Mouse (Mus musculus) CH12.LX (cell line): ENCODE results near the gene Dhx30. TPM values are rescaled to one million over a fixed set of nuclear protein-coding genes. Genes with fewer than 3 reads are reported as not detected.

Source experiments
- DNase-seq: peaks from one replicate; pipeline ENCODE4 v3.0.0-alpha.2; 2013; ENCODE audit errors: extremely low read depth
- H3K27ac ChIP-seq: 2 replicates; pipeline ENCODE4 v1.5.1; 2012; ENCODE audit warnings: low read depth, mild to moderate bottlenecking, control low read depth, moderate library complexity; ENCODE audit not compliant: insufficient read depth
- H3K27me3 ChIP-seq: replicated peaks from 2 replicates; pipeline ENCODE3; 2012; ENCODE audit warnings: inconsistent platforms
- H3K36me3 ChIP-seq, 2 experiments: replicated peaks in 1 of 2; 2 replicates each; pipeline versions ENCODE3 to v1.6.1; 2012; ENCODE audit warnings: inconsistent platforms in 1 of 2, low read length in 1 of 2, mild to moderate bottlenecking in 1 of 2, mixed read lengths in 1 of 2, moderate library complexity in 1 of 2; ENCODE audit not compliant: control insufficient read depth in 1 of 2, insufficient read depth in 1 of 2
- H3K4me1 ChIP-seq, 2 experiments: 2 replicates each; pipeline ENCODE4 v1.6.1; 2012; ENCODE audit warnings: inconsistent platforms in 1 of 2, moderate library complexity in 1 of 2; ENCODE audit not compliant: insufficient read depth in 2 of 2, control insufficient read depth in 1 of 2
- H3K4me2 ChIP-seq: 2 replicates; pipeline ENCODE4 v1.6.1; 2012; ENCODE audit warnings: low read depth, mild to moderate bottlenecking, control low read depth; ENCODE audit not compliant: poor library complexity, insufficient read depth, severe bottlenecking
- H3K4me3 ChIP-seq, 3 experiments: fragments of 150-350 bp in 1 of 3; sonication (generic) in 1 of 3; replicated peaks in 1 of 3; 2 replicates each; pipeline versions ENCODE3 to v1.5.1; 2011 to 2012; ENCODE audit warnings: low read depth in 2 of 3, low read length in 2 of 3, mild to moderate bottlenecking in 2 of 3, moderate library complexity in 2 of 3, control low read depth in 1 of 3, improper control_type of control experiment in 1 of 3, inconsistent platforms in 1 of 3, mixed read lengths in 1 of 3; ENCODE audit not compliant: poor library complexity in 1 of 3
- H3K79me2 ChIP-seq: replicated peaks from 2 replicates; pipeline ENCODE4 v1.6.1; 2012; ENCODE audit warnings: mild to moderate bottlenecking, moderate library complexity; ENCODE audit not compliant: control insufficient read depth, poor library complexity, insufficient read depth, severe bottlenecking; ENCODE audit errors: extremely low read depth
- H3K9ac ChIP-seq: 2 replicates; pipeline ENCODE4 v1.6.1; 2012; ENCODE audit warnings: low read depth, mild to moderate bottlenecking, control low read depth, moderate library complexity; ENCODE audit not compliant: insufficient read depth
- H3K9me3 ChIP-seq: replicated peaks from 2 replicates; pipeline ENCODE3; 2012; ENCODE audit warnings: low read length, inconsistent platforms, mixed read lengths
- BHLHE40 ChIP-seq: IDR thresholded peaks from 2 replicates; pipeline ENCODE4 v1.6.1; 2011; ENCODE audit warnings: mild to moderate bottlenecking, low read depth, low read length, improper control_type of control experiment
- CHD1 ChIP-seq: IDR thresholded peaks from 2 replicates; pipeline ENCODE4 v1.6.1; 2012; ENCODE audit warnings: low read depth, low read length, improper control_type of control experiment, inconsistent platforms
- E2F4 ChIP-seq: IDR thresholded peaks from 2 replicates; pipeline ENCODE4 v1.6.1; 2011; ENCODE audit warnings: low read depth, low read length, improper control_type of control experiment; ENCODE audit not compliant: insufficient replicate concordance
- ELF1 ChIP-seq: IDR thresholded peaks from 2 replicates; pipeline ENCODE4 v1.6.1; 2014; ENCODE audit warnings: low read depth, mild to moderate bottlenecking, inconsistent platforms, low read length, improper control_type of control experiment
- EP300 ChIP-seq: IDR thresholded peaks from 2 replicates; pipeline ENCODE4 v1.6.1; 2011; ENCODE audit warnings: low read length, improper control_type of control experiment
- HCFC1 ChIP-seq: IDR thresholded peaks from 2 replicates; pipeline ENCODE4 v1.6.1; 2012; ENCODE audit warnings: low read depth, mild to moderate bottlenecking, inconsistent platforms, low read length, improper control_type of control experiment
- IRF4 ChIP-seq: IDR thresholded peaks from 2 replicates; pipeline ENCODE4 v1.6.1; 2014; ENCODE audit warnings: low read depth, mild to moderate bottlenecking, inconsistent platforms, low read length, improper control_type of control experiment
- JUND ChIP-seq: conservative IDR thresholded peaks from 2 replicates; pipeline ENCODE4 v1.6.1; 2011; ENCODE audit warnings: low read depth, low read length, improper control_type of control experiment
- KAT2A ChIP-seq: IDR thresholded peaks from 2 replicates; pipeline ENCODE4 v1.6.1; 2012; ENCODE audit warnings: low read length, improper control_type of control experiment, inconsistent platforms; ENCODE audit not compliant: insufficient replicate concordance
- MAFK ChIP-seq: IDR thresholded peaks from 2 replicates; pipeline ENCODE4 v1.6.1; 2011; ENCODE audit warnings: low read length, improper control_type of control experiment; ENCODE audit not compliant: insufficient replicate concordance
- MAX ChIP-seq: IDR thresholded peaks from 2 replicates; pipeline ENCODE4 v1.6.1; 2011; ENCODE audit warnings: low read length, improper control_type of control experiment
- MAZ ChIP-seq: IDR thresholded peaks from 2 replicates; pipeline ENCODE4 v1.6.1; 2012; ENCODE audit warnings: low read depth, mild to moderate bottlenecking, inconsistent platforms, low read length, improper control_type of control experiment, moderate library complexity
- MXI1 ChIP-seq: IDR thresholded peaks from 2 replicates; pipeline ENCODE4 v1.6.1; 2011; ENCODE audit warnings: mild to moderate bottlenecking, low read depth, low read length, improper control_type of control experiment
- NELFE ChIP-seq: IDR thresholded peaks from 2 replicates; pipeline ENCODE4 v1.6.1; 2011; ENCODE audit warnings: low read depth, low read length, improper control_type of control experiment
- PAX5 ChIP-seq: IDR thresholded peaks from 2 replicates; pipeline ENCODE4 v1.6.1; 2012; ENCODE audit warnings: low read length, inconsistent platforms, mixed read lengths
- POLR2AphosphoS2 ChIP-seq: IDR thresholded peaks from 2 replicates; pipeline ENCODE4 v1.6.1; 2011; ENCODE audit warnings: low read depth, low read length, improper control_type of control experiment
- RCOR1 ChIP-seq: conservative IDR thresholded peaks from 2 replicates; pipeline ENCODE4 v1.6.1; 2012; ENCODE audit warnings: low read depth, mild to moderate bottlenecking, inconsistent platforms, low read length, improper control_type of control experiment
- SIN3A ChIP-seq: IDR thresholded peaks from 2 replicates; pipeline ENCODE4 v1.6.1; 2012; ENCODE audit warnings: low read length, improper control_type of control experiment, inconsistent platforms
- SMC3 ChIP-seq: IDR thresholded peaks from 2 replicates; pipeline ENCODE4 v1.6.1; 2011; ENCODE audit warnings: low read depth, low read length, improper control_type of control experiment
- TCF12 ChIP-seq: IDR thresholded peaks from 2 replicates; pipeline ENCODE4 v1.6.1; 2014; ENCODE audit warnings: low read depth, mild to moderate bottlenecking, inconsistent platforms, low read length, improper control_type of control experiment
- UBTF ChIP-seq: IDR thresholded peaks from 2 replicates; pipeline ENCODE4 v1.6.1; 2012; ENCODE audit warnings: low read depth, mild to moderate bottlenecking, inconsistent platforms, low read length, improper control_type of control experiment, moderate library complexity
- USF1 ChIP-seq: IDR thresholded peaks from 2 replicates; pipeline ENCODE4 v1.6.1; 2014; ENCODE audit warnings: low read depth, mild to moderate bottlenecking, inconsistent platforms, low read length, improper control_type of control experiment
- USF2 ChIP-seq: conservative IDR thresholded peaks from 2 replicates; pipeline ENCODE4 v1.6.1; 2011; ENCODE audit warnings: low read depth, low read length, improper control_type of control experiment
- ZC3H11A ChIP-seq: IDR thresholded peaks from 2 replicates; pipeline ENCODE4 v1.6.1; 2012; ENCODE audit warnings: low read depth, mild to moderate bottlenecking, inconsistent platforms, low read length, improper control_type of control experiment
- ZKSCAN1 ChIP-seq: IDR thresholded peaks from 2 replicates; pipeline ENCODE4 v1.6.1; 2012; ENCODE audit warnings: low read depth, inconsistent platforms, low read length, improper control_type of control experiment, borderline replicate concordance
- ZMIZ1 ChIP-seq: IDR thresholded peaks from 2 replicates; pipeline ENCODE4 v1.6.1; 2012; ENCODE audit warnings: low read depth, mild to moderate bottlenecking, inconsistent platforms, low read length, improper control_type of control experiment
- ZNF384 ChIP-seq: IDR thresholded peaks from 2 replicates; pipeline ENCODE4 v1.6.1; 2012; ENCODE audit warnings: low read depth, low read length, improper control_type of control experiment, inconsistent platforms
- dilution Hi-C: fragments of 300-500 bp; cut with MboI; formaldehyde crosslinking; loops from 2 replicates; pipeline ENCODE4 v1.14.3; 2020; ENCODE audit warnings: low sequenced_read_pairs; ENCODE audit not compliant: extremely low pct_unique_long_range_greater_than_20kb, extremely low pct_ligation_motif_present
- in situ Hi-C: fragments of 300-500 bp; cut with MboI; formaldehyde crosslinking; loops from 3 replicates; pipeline ENCODE4 v1.14.3; 2019; ENCODE audit warnings: low sequenced_read_pairs, low pct_ligation_motif_present, low pct_unique_long_range_greater_than_20kb, mixed read lengths
- polyA plus RNA-seq: library from polyadenylated mRNA; unstranded; fragments of >175 nt; gene quantifications from 2 replicates; pipeline ENCODE4 v1.2.1, GENCODE M21; 2012; ENCODE audit warnings: low read depth; ENCODE audit not compliant: insufficient read length
- total RNA-seq, 2 experiments: library from RNA; depleted of rRNA; stranded (reverse); fragments of 300-350 nt in 1 of 2; fragments of >200 nt in 1 of 2; gene quantifications; 2 replicates each; pipeline ENCODE4 v1.2.3; 2012 to 2014

Gene Dhx30
- total and polyA plus RNA-seq, 3 experiments, result 68.8 to 129 (median 99.3) TPM

DNA sequence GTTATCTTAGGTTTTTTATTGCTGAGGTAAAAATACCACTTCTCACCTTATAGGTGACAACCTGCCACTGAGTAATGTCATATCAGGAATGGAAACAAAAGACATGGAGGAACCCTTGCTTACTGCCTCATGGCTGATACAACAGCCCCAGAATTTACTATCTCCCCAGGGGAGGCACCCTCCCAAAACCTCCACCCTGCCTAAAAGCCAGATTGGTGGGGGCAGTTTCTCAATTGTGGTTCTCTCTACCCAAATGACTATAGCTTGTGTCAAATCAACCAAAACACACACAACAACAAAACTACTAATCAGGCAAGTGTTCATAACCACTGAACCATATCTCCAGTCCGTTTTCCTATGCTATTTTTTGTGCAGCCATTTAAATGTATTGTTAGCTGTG, 619 bp upstream of the Dhx30 start:
- no peak overlapping the region for H3K27ac ChIP-seq
- in situ Hi-C loops, result no loop called here
- TF ChIP-seq UBTF (no peak), EP300 (peak; percentile 29; the same call in 1 of the 2 replicates), ZMIZ1 (no peak), JUND (peak; percentile 44; the same call in 1 of the 2 replicates), ZKSCAN1 (no peak), MAFK (0 out of 2 replicates have a peak, but pooled peaks have one; percentile 25), BHLHE40 (0 out of 2 replicates have a peak, but pooled peaks have one; percentile 17), SMC3 (no peak), KAT2A (no peak), NELFE (no peak), CHD1 (no peak), USF2 (no peak)
- peak overlapping the region; percentile 72 for H3K4me2 ChIP-seq
- peaks cover 3 to 25% of the 10 kb centered on the region in 2 experiments for H3K4me1 ChIP-seq
- H3K4me3 ChIP-seq, result peak overlapping the region; percentile 77 to 88 (median 87)
- H3K79me2 ChIP-seq, result peaks cover 23% of the 10 kb centered on the region; the same call in 1 of the 2 replicates
- peak; percentile 40 for DNase-seq
- peaks cover 0 to 30% of the 10 kb centered on the region in 2 experiments for H3K36me3 ChIP-seq
- dilution Hi-C loops, result no loop called here
- H3K9me3 ChIP-seq, result no peaks in the 10 kb centered on the region
- H3K27me3 ChIP-seq, result no peaks in the 10 kb centered on the region
- H3K9ac ChIP-seq, result peak overlapping the region; percentile 80

DNA sequence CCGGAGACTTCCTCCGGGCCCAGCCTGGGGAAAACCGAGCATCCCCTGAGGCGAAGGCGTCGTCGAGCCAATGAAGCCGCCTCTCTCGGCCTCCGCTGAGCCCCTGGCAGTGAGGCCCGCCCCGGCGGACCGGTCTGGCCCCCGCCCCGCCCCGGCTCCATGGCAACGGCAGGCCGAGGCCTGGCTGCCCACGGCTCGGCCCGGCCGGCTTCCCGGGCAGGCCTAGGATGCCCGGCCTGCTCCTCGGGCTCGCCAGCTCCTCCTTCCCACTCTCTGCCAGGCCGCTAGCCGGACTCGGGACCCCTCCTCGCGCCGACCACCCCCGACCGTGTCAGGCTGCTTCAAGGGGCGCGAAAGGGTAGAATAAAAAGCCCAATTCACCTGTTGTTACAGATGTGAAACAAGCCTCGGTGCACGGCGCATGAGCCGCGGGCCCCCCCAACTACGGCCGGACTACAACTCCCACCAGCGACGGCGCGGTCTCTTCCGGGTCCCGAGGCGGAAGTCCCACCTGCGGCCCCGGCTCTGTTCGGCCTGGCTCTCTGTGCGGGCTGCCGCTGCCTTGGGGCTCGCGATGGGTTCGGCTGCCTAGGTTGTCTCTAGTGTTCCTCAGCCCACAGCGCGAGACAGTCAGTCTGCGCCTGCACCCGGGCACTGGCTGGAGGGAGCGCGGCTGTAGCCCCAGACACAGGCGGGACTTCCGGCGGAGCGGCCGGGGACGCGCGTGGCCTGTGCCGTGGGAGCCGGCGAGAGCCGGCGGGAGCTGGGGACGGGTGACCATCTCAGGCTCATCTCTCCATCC, 452 bp downstream of the Dhx30 start, which contains the start of gene Smarcc1:
Gene Smarcc1, plus strand, starts transcription at position 732 of the 802 bp plus-strand sequence.
- Histone ChIP-seq H3K4me2 (peak within 1 kb of the TSS; percentile 81), H3K79me2 (peaks cover 23% of the 10 kb centered on the region; the same call in 1 of the 2 replicates), H3K27ac (peak within 1 kb of the TSS; percentile 83), H3K9ac (peak within 1 kb of the TSS; percentile 80), H3K4me1 (peaks cover 0 to 25% of the 10 kb centered on the region in 2 experiments; a peak in 2 of 4 replicates), H3K4me3 (peak within 1 kb of the TSS; percentile 77 to 88 (median 87)), H3K9me3 (no peaks in the 10 kb centered on the region), H3K27me3 (no peaks in the 10 kb centered on the region), H3K36me3 (peaks cover 8 to 40% of the 10 kb centered on the region in 2 experiments)
- dilution Hi-C loops, result no loop called here
- in situ Hi-C loops, result no loop called here
- DNase-seq, result peak; percentile 83
- no peak for TF ChIP-seq BHLHE40
- TF ChIP-seq KAT2A, result peak; percentile 93
- TF ChIP-seq IRF4, result no peak; the same call in 1 of the 2 replicates
- TF ChIP-seq JUND, result no peak
- 0 out of 2 replicates have a peak, but pooled peaks have one; percentile 54 for TF ChIP-seq RCOR1
- peak; percentile 90 for TF ChIP-seq NELFE
- TF ChIP-seq HCFC1, result peak; percentile 97
- 0 out of 2 replicates have a peak, but pooled peaks have one; percentile 49 for TF ChIP-seq MAZ
- TF ChIP-seq PAX5, result no peak
- TF ChIP-seq ZKSCAN1, result no peak
- TF ChIP-seq MAX, result no peak
- no peak for TF ChIP-seq E2F4
- no peak for TF ChIP-seq ZNF384
- no peak for TF ChIP-seq SMC3
- peak; percentile 97 for TF ChIP-seq ELF1
- TF ChIP-seq MXI1, result peak; percentile 74; the same call in 1 of the 2 replicates
- no peak; the same call in 1 of the 2 replicates for TF ChIP-seq SIN3A
- TF ChIP-seq ZC3H11A, result no peak
- TF ChIP-seq UBTF, result peak; percentile 98
- TF ChIP-seq ZMIZ1, result 0 out of 2 replicates have a peak, but pooled peaks have one; percentile 79
- no peak for TF ChIP-seq USF1
- TF ChIP-seq EP300, result no peak
- TF ChIP-seq POLR2AphosphoS2, result 0 out of 2 replicates have a peak, but pooled peaks have one; percentile 22
- TF ChIP-seq USF2, result no peak
- TF ChIP-seq TCF12, result 0 out of 2 replicates have a peak, but pooled peaks have one; percentile 52
- TF ChIP-seq MAFK, result no peak
